Mouse (Mus musculus) E14TG2a.4 (cell line): ENCODE results near the gene Pim3.

Source experiments
- CTCF ChIP-seq: conservative IDR thresholded peaks from 2 replicates; pipeline ENCODE4 v1.5.1; 2014; ENCODE audit warnings: low read length
- NANOG ChIP-seq: IDR thresholded peaks from 2 replicates; pipeline ENCODE4 v1.6.1; 2014; ENCODE audit warnings: borderline replicate concordance, low read length, mixed read lengths
- POU5F1 ChIP-seq: IDR thresholded peaks from 2 replicates; pipeline ENCODE4 v1.6.1; 2014; ENCODE audit warnings: low read length, borderline replicate concordance

GRCm38 (mm10) chr15:88875625-88876081, 13.7 kb downstream of the Pim3 start:
- TF ChIP-seq CTCF (no peak), POU5F1 (no peak), NANOG (no peak)
